Mouse (Mus musculus) lung, adult 18-20 months (tissue): ENCODE measurements around the gene Fmo3.

Source experiments
- DNase-seq, 2 experiments: peaks; one replicate each; pipeline ENCODE4 v3.0.0; 2022; ENCODE audit warnings: mixed read lengths in 2 of 2

Gene Fmo3

GRCm38 (mm10) chr1:162930631-162931030 is 53.7 kb downstream of the Fmo3 start:
- DNase-seq, result no peak

GRCm38 (mm10) chr1:162929146-162929545 is 55.2 kb downstream of the Fmo3 start:
- no peak for DNase-seq

GRCm38 (mm10) chr1:162925121-162925520 is 59.2 kb downstream of the Fmo3 start:
- no peak for DNase-seq

- DNase-seq, result no peak
Measured at GRCm38 (mm10) chr1:162916661-162917060, 67.7 kb downstream of the Fmo3 start.

GRCm38 (mm10) chr1:162914932-162915556 is 69.3 kb downstream of the Fmo3 start:
- no peak for DNase-seq

- no peak for DNase-seq
Measured at GRCm38 (mm10) chr1:162912085-162912484, 72.2 kb downstream of the Fmo3 start.
